Mouse (Mus musculus) intestine, postnatal 0 days (tissue): ENCODE data around the gene Pknox1. TPM values are rescaled to one million over a fixed set of nuclear protein-coding genes. Genes with fewer than 3 reads are reported as not detected.
"Not testable (repeated sequence)": the region's sequence is repeated elsewhere in the genome, so short reads cannot be mapped to it uniquely, and the experiment has no call there.

ENCODE experiments used
- ATAC-seq: fragments of 200-750 bp; cut with Nextera tagmentation; 2 replicates; pipeline ENCODE4 v1.8.0; 2017; ENCODE audit warnings: mild to moderate bottlenecking, moderate TSS enrichment, moderate library complexity
- H3K27ac ChIP-seq: fragments of 300-500 bp; sonication (generic); 2 replicates; pipeline ENCODE4 v1.5.1; 2014; ENCODE audit warnings: mild to moderate bottlenecking, low read depth, low read length, moderate library complexity
- H3K27me3 ChIP-seq: fragments of 300-500 bp; sonication (generic); replicated peaks from 2 replicates; pipeline ENCODE4 v1.6.1; 2014; ENCODE audit warnings: low read length, mixed read lengths; ENCODE audit not compliant: control insufficient read depth, insufficient read depth
- H3K36me3 ChIP-seq: fragments of 300-500 bp; sonication (generic); 2 replicates; pipeline ENCODE4 v1.6.1; 2014; ENCODE audit warnings: mild to moderate bottlenecking, moderate library complexity; ENCODE audit not compliant: control insufficient read depth, insufficient read depth
- H3K4me1 ChIP-seq: fragments of 300-500 bp; sonication (generic); replicated peaks from 2 replicates; pipeline ENCODE4 v1.6.1; 2014; ENCODE audit warnings: antibody characterized with exemption, low read length, mixed read lengths; ENCODE audit not compliant: control insufficient read depth, insufficient read depth
- H3K4me2 ChIP-seq: fragments of 300-500 bp; sonication (generic); replicated peaks from 2 replicates; pipeline ENCODE4 v1.6.1; 2014; ENCODE audit warnings: low read depth, mild to moderate bottlenecking, moderate library complexity
- H3K4me3 ChIP-seq: fragments of 300-500 bp; sonication (generic); 2 replicates; pipeline ENCODE4 v1.5.1; 2014; ENCODE audit warnings: low read depth, low read length
- H3K9ac ChIP-seq: fragments of 300-500 bp; sonication (generic); 2 replicates; pipeline ENCODE4 v1.6.1; 2014; ENCODE audit warnings: mild to moderate bottlenecking, low read depth, low read length
- H3K9me3 ChIP-seq: fragments of 300-500 bp; sonication (generic); 2 replicates; pipeline ENCODE4 v1.6.1; 2016; ENCODE audit warnings: mixed run types; ENCODE audit not compliant: control insufficient read depth
- CTCF ChIP-seq: sonication (generic); IDR thresholded peaks from 2 replicates; pipeline ENCODE4 v1.5.1; 2016; ENCODE audit warnings: low read depth, mild to moderate bottlenecking, control low read depth, antibody characterized with exemption, moderate library complexity
- WGBS: fragments of 180-500 bp; shearing (Covaris S2); extraction: QIAGEN DNeasy Blood & Tissue Kit; methylation state at CpG from one replicate; pipeline ENCODE4 v1.1.7; 2014; 5-methylcytosine and 5-hydroxymethylcytosine counted together
- polyA plus RNA-seq: library from polyadenylated mRNA; unstranded; fragments of >200 nt; fragmentation: Nextera tagmentation; extraction: Ambion mirVana; gene quantifications from 2 replicates; pipeline ENCODE4 v1.2.1, GENCODE M21; 2015

The Pknox1 gene
- polyA plus RNA-seq, 1 experiment from 2014 or later, result 10.3 TPM

GRCm38 (mm10) chr17:31598593-31598992 is 34.1 kb downstream of the Pknox1 start:
- Histone ChIP-seq H3K4me3 (no peak overlapping the region), H3K9ac (no peak overlapping the region), H3K27ac (no peak overlapping the region), H3K4me2 (no peak overlapping the region), H3K9me3 (no peaks in the 10 kb centered on the region), H3K27me3 (no peaks in the 10 kb centered on the region), H3K4me1 (no peaks in the 10 kb centered on the region), H3K36me3 (peaks cover 58% of the 10 kb centered on the region)
- WGBS, result 89% methylated on average over 8 of the region's 8 CpGs
- no peak for ATAC-seq
- no peak for TF ChIP-seq CTCF

GRCm38 (mm10) chr17:31606424-31606823 is 41.9 kb downstream of the Pknox1 start:
- WGBS, result 86% methylated on average over 7 of the region's 7 CpGs
- Histone ChIP-seq H3K9me3 (no peaks in the 10 kb centered on the region), H3K4me3 (no peak overlapping the region), H3K9ac (no peak overlapping the region), H3K27ac (no peak overlapping the region), H3K4me2 (no peak overlapping the region), H3K36me3 (peaks cover 31% of the 10 kb centered on the region), H3K27me3 (no peaks in the 10 kb centered on the region), H3K4me1 (no peaks in the 10 kb centered on the region)
- TF ChIP-seq CTCF, result peak; percentile 53
- no peak for ATAC-seq

DNA sequence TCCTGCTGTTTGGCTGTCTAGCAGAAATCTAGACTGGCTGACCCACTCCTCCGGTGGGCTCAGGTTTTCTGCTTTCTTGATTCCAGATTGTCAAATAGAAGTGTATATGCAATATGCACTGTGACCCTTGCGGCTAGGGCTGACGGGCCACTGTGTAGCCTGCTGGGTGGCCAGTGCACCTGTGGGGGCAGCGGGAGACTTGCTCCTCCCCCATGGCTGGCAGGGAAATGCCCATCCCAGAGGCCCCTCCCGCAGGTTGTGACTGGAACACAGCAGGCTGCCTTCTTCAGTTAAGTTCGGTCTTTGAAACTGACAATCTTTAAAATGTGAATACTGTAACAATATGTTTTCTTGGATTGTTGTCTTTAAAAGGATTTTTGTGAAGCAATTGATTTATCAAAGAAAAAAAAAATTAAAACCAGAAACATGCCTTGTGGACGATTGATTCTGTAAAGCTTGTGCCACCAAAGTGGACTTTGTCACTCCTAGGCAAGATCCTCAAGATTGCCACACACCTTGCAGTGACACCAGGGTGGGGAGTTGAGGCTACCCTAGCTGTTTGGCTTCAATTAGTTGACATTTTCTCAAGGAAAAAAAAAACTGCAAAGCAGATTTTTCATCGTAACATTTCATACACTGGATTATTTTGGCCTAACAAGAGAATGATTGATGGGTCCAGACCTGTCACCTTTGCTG is 42.9 kb downstream of the Pknox1 start:
- no peak overlapping the region for H3K27ac ChIP-seq
- no peaks in the 10 kb centered on the region for H3K4me1 ChIP-seq
- H3K9me3 ChIP-seq, result no peaks in the 10 kb centered on the region
- H3K9ac ChIP-seq, result no peak overlapping the region
- no peak for TF ChIP-seq CTCF
- no peak overlapping the region for H3K4me3 ChIP-seq
- WGBS, result 66% methylated on average over 8 of the region's 8 CpGs
- ATAC-seq, result 0 out of 2 replicates have a peak, but pooled peaks have one; percentile 45
- H3K27me3 ChIP-seq, result no peaks in the 10 kb centered on the region
- no peak overlapping the region for H3K4me2 ChIP-seq
- H3K36me3 ChIP-seq, result peaks cover 24% of the 10 kb centered on the region

- H3K4me1 ChIP-seq, ATAC-seq, H3K9me3 ChIP-seq, H3K4me3 ChIP-seq, H3K27ac ChIP-seq, H3K36me3 ChIP-seq, H3K4me2 ChIP-seq, H3K27me3 ChIP-seq, H3K9ac ChIP-seq: not testable (repeated sequence)
- WGBS, result 93% methylated on average over 3 of the region's 3 CpGs
Observed at GRCm38 (mm10) chr17:31609173-31609572, 44.6 kb downstream of the Pknox1 start.

DNA sequence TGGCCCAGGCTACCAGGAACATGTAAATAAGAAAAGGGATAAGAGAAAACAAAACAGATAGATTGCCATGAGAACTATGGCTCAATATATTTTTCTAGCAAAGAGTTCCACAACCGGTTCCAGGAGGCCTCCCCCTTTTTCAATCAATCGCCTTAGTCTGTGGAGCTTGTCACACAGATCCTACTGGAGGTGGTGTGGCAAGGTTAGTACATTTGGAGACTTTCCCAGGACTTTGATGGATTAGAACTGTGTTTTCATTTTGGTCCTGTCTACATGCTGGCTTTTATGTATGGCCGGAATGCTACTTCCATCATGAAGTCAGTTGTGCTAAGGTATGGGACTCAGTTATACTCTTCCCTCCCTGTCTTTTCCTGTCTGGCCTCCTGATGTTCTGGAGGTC is 45.4 kb downstream of the Pknox1 start:
- Histone ChIP-seq H3K4me2 (no peak overlapping the region), H3K4me1 (no peaks in the 10 kb centered on the region), H3K27ac (no peak overlapping the region), H3K36me3 (peaks cover 4% of the 10 kb centered on the region; the same call in 1 of the 2 replicates), H3K9me3 (no peaks in the 10 kb centered on the region), H3K9ac (no peak overlapping the region), H3K4me3 (no peak overlapping the region), H3K27me3 (no peaks in the 10 kb centered on the region)
- TF ChIP-seq CTCF, result no peak
- ATAC-seq, result no peak
- 87% methylated on average over 3 of the region's 3 CpGs for WGBS

DNA sequence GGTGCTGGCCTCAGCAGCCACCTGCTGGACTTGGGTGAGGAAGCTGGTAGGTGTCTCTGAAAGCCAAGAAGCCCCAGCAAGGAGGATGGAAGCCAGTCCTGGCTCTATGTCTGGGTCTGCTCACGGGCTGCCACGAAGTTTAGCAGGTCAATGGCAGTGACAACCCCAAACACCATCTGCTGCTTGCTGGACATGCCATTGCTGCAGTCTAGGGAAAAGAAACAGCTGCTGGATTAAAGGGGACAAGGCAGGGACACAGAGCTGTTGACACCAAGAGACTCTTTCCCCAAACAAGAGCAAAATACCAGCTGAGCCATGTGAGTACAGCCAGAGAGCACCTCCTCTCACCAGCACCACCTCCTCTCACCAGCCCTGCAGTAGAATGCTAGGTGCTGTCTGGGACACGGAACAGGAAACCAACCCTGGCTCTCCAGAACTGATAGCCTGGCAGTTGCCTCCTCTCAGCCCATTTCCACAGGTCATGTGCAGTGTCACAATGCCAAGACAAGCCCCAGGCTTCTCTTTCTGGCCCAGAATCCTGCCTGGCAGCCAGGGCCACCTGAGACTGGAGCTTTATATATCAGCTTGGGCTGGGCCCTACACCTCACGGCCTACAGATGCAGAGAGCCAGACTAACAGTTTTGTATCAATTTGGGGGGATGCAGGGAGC is 48.7 kb downstream of the Pknox1 start:
- Histone ChIP-seq H3K27ac (no peak overlapping the region), H3K36me3 (no peaks in the 10 kb centered on the region), H3K27me3 (no peaks in the 10 kb centered on the region), H3K4me2 (no peak overlapping the region), H3K9me3 (no peaks in the 10 kb centered on the region), H3K9ac (no peak overlapping the region), H3K4me1 (no peaks in the 10 kb centered on the region), H3K4me3 (no peak overlapping the region)
- no peak for ATAC-seq
- no peak for TF ChIP-seq CTCF
- WGBS, result 77% methylated on average over 4 of the region's 4 CpGs
